Mouse (Mus musculus) G1E-ER4 (cell line): ENCODE data around the gene Nfs1. TPM values are rescaled to one million over a fixed set of nuclear protein-coding genes. Genes with fewer than 3 reads are reported as not detected.

ENCODE experiments used
- GATA1 ChIP-seq: IDR thresholded peaks from one replicate; pipeline ENCODE4 v1.8.0; 2012; ENCODE audit warnings: low read length, inconsistent platforms
- polyA plus RNA-seq: library from polyadenylated mRNA; stranded (reverse); fragments of >175 nt; gene quantifications from 2 replicates; pipeline ENCODE4 v1.2.3, GENCODE M21; 2012

Gene Nfs1
- polyA plus RNA-seq: 47.3 and 68.7 TPM in 2 replicates

GRCm38 (mm10) chr2:156143953-156144724 is at the start of gene Nfs1, which contains the start of gene Romo1:
Nfs1 (minus strand) TSS chr2:156144186.
Romo1 (plus strand) TSS chr2:156144039.
- TF ChIP-seq GATA1: no peak

- TF ChIP-seq GATA1: no peak
Measured at GRCm38 (mm10) chr2:156193066-156193862, 49.3 kb upstream of the Nfs1 start.

GRCm38 (mm10) chr2:156192068-156192467 is 48.1 kb upstream of the Nfs1 start:
- no peak for TF ChIP-seq GATA1

- no peak for TF ChIP-seq GATA1
Measured at GRCm38 (mm10) chr2:156191540-156191939, 47.6 kb upstream of the Nfs1 start.

GRCm38 (mm10) chr2:156190004-156190896 is 46.3 kb upstream of the Nfs1 start:
- TF ChIP-seq GATA1: no peak

GRCm38 (mm10) chr2:156181592-156181991 is 37.6 kb upstream of the Nfs1 start:
- TF ChIP-seq GATA1: no peak

GRCm38 (mm10) chr2:156180824-156181590 is 37.0 kb upstream of the Nfs1 start:
- no peak for TF ChIP-seq GATA1

GRCm38 (mm10) chr2:156180094-156180821 is 36.3 kb upstream of the Nfs1 start, which contains the start of gene Rbm39:
Rbm39 (minus strand) TSS chr2:156180238.
- TF ChIP-seq GATA1: no peak

GRCm38 (mm10) chr2:156179796-156180093 is 35.8 kb upstream of the Nfs1 start:
- TF ChIP-seq GATA1: no peak

- TF ChIP-seq GATA1: no peak
Measured at GRCm38 (mm10) chr2:156179046-156179795, 35.2 kb upstream of the Nfs1 start.

GRCm38 (mm10) chr2:156177651-156178050 is 33.7 kb upstream of the Nfs1 start:
- no peak for TF ChIP-seq GATA1

GRCm38 (mm10) chr2:156177079-156177478 is 33.1 kb upstream of the Nfs1 start:
- no peak for TF ChIP-seq GATA1

GRCm38 (mm10) chr2:156166557-156166956 is 22.6 kb upstream of the Nfs1 start:
- no peak for TF ChIP-seq GATA1
